12 mouse cellular contexts compared by ENCODE assay signal in the genomic region with DNA sequence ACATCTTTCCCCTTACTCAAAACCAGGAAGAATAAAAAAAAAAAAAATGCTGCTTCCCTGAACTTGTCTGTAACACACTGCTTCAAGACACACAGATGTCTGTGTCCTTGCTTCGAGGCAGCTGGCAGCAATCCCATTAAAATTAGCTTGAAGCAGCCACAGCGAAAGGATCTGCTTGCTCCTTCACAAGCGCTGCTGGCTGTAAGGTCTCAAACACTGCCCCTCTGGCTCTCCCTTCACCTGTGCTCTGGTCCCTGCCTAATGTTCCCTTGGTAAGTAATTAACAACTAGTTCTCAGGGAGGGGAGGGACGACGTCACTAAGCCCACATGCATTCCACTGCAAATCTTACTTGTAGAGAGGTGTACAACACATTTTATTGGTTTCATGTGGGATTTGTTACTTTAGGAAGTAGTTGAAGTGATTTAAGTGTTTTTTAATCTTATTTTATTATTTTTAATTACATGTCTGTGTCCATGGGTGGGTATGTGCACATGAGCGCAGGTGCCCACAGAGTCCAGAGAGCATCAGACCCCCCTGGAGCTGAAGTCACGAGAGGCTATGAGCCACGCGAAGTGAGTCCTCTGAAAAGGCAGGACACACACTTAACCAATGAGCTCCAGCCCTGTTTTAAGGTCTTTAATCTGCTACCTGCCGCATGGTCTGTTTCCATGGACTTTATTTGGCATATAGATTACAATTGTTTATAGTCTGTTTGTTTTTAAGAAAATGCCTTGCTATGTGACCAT.
DNase-seq lines count a peak whose midpoint lies in the region; ATAC-seq lines count a peak whose summit lies in the region.
"Had no signal": no experiment of that assay in that cellular context is flagged by ENCODE, and none has a peak within 500 bp of the region (broad histone marks: within the 10 kb centered on the region; RNA-seq: fewer than 3 reads in every experiment).

No protein-coding gene starts in this region.

- H3K4me3 ChIP-seq in limb, embryonic 11.5 days (ENCODE audit: low read depth, low read length) = no peak overlapping the region
- H3K4me3 ChIP-seq in limb, embryonic 10.5 days = no peak overlapping the region
- H3K4me3 ChIP-seq in forebrain, embryonic 16.5 days (replicated peaks; ENCODE audit: low read length) = no peak overlapping the region
- H3K4me3 ChIP-seq: liver, embryonic 13.5 days; neural tube, embryonic 15.5 days had no signal

- WGBS in limb, embryonic 11.5 days = 45% methylated on average over 10 of the region's 10 CpGs
- WGBS in limb, embryonic 10.5 days = 66% methylated on average over 10 of the region's 10 CpGs
- 51% methylated on average over 10 of the region's 10 CpGs for WGBS in forebrain, embryonic 16.5 days

- no peak overlapping the region for H3K4me2 ChIP-seq in limb, embryonic 11.5 days (ENCODE audit: low read depth, severe bottlenecking)
- H3K4me2 ChIP-seq in forebrain, embryonic 16.5 days (ENCODE audit: low read length) = no peak overlapping the region
- H3K4me2 ChIP-seq: liver, embryonic 13.5 days; neural tube, embryonic 15.5 days had no signal

- peak; percentile 12 to 35 for DNase-seq in adrenal gland, postnatal 36 days
- DNase-seq in adrenal gland, postnatal 14 days = no peak
- peak; percentile 56 for DNase-seq in limb, embryonic 11.5 days (ENCODE audit: low spot score)
- no peak for DNase-seq in limb, embryonic 10.5 days (ENCODE audit: low spot score)
- DNase-seq in kidney, postnatal 25 days = peak; percentile 52 to 78
- no peak for DNase-seq in thymus, postnatal 14 days
- DNase-seq in adrenal gland, postnatal 4 days (ENCODE audit: low spot score in 2 of 2) = no peak
- DNase-seq: cerebellum, postnatal 25 days; liver, embryonic 13.5 days had no signal

- no peak overlapping the region for H3K9ac ChIP-seq in limb, embryonic 11.5 days (ENCODE audit: low read length)
- H3K9ac ChIP-seq in forebrain, embryonic 16.5 days (replicated peaks; ENCODE audit: low read depth, low read length) = no peak overlapping the region
- H3K9ac ChIP-seq: liver, embryonic 13.5 days; neural tube, embryonic 15.5 days had no signal

- H3K9me3 ChIP-seq in limb, embryonic 11.5 days (ENCODE audit: control insufficient read depth, low read length) = no peaks in the 10 kb centered on the region
- H3K9me3 ChIP-seq in limb, embryonic 10.5 days (replicated peaks) = no peaks in the 10 kb centered on the region
- H3K9me3 ChIP-seq in forebrain, embryonic 16.5 days (ENCODE audit: control insufficient read depth, low read length) = no peaks in the 10 kb centered on the region
- H3K9me3 ChIP-seq: G1E; liver, embryonic 13.5 days; neural tube, embryonic 15.5 days had no signal

- 0 out of 2 replicates have a peak, but pooled peaks have one; percentile 62 for ATAC-seq in limb, embryonic 11.5 days (ENCODE audit: insufficient number of reproducible peaks, low FRiP score, low TSS enrichment, low read depth)
- ATAC-seq in forebrain, embryonic 16.5 days = peak; percentile 56; the same call in 1 of the 2 replicates

- H3K27me3 ChIP-seq in limb, embryonic 11.5 days (ENCODE audit: control insufficient read depth, insufficient read depth, low read length) = no peaks in the 10 kb centered on the region
- peaks cover 6% of the 10 kb centered on the region; the same call in 1 of the 2 replicates for H3K27me3 ChIP-seq in limb, embryonic 10.5 days (ENCODE audit: low read depth, poor library complexity, severe bottlenecking)
- H3K27me3 ChIP-seq in forebrain, embryonic 16.5 days (replicated peaks; ENCODE audit: control insufficient read depth, insufficient read depth, low read length) = no peaks in the 10 kb centered on the region
- H3K27me3 ChIP-seq: liver, embryonic 13.5 days; neural tube, embryonic 15.5 days had no signal

- peaks cover 5% of the 10 kb centered on the region for H3K4me1 ChIP-seq in limb, embryonic 11.5 days (ENCODE audit: control insufficient read depth, insufficient read depth, low read length)
- peaks cover 11% of the 10 kb centered on the region; the same call in 1 of the 2 replicates for H3K4me1 ChIP-seq in limb, embryonic 10.5 days
- peaks cover 14% of the 10 kb centered on the region for H3K4me1 ChIP-seq in forebrain, embryonic 16.5 days (replicated peaks; ENCODE audit: control insufficient read depth, insufficient read depth, low read length)
- H3K4me1 ChIP-seq: liver, embryonic 13.5 days had no signal

- no peaks in the 10 kb centered on the region for H3K36me3 ChIP-seq in limb, embryonic 11.5 days (ENCODE audit: control insufficient read depth, insufficient read depth, low read length)
- no peaks in the 10 kb centered on the region for H3K36me3 ChIP-seq in limb, embryonic 10.5 days
- H3K36me3 ChIP-seq in forebrain, embryonic 16.5 days (ENCODE audit: control insufficient read depth, insufficient read depth) = no peaks in the 10 kb centered on the region
- H3K36me3 ChIP-seq: G1E; liver, embryonic 13.5 days; neural tube, embryonic 15.5 days had no signal

- H3K27ac ChIP-seq in limb, embryonic 11.5 days (replicated peaks; ENCODE audit: low read depth, low read length) = no peak overlapping the region
- no peak overlapping the region for H3K27ac ChIP-seq in limb, embryonic 10.5 days
- H3K27ac ChIP-seq in forebrain, embryonic 16.5 days (ENCODE audit: low read length) = no peak overlapping the region
- H3K27ac ChIP-seq: liver, embryonic 13.5 days; neural tube, embryonic 15.5 days had no signal

Comparison
In these comparisons a context has a peak if more than half of its experiments do, and no peak if none do; other contexts are left out.
1. DNase-seq: peak in adrenal gland, postnatal 36 days (2 of 2), limb, embryonic 11.5 days (single experiment) and kidney, postnatal 25 days (2 of 2); none in adrenal gland, postnatal 14 days (single experiment), limb, embryonic 10.5 days (single experiment), thymus, postnatal 14 days (single experiment) and adrenal gland, postnatal 4 days (0 of 2).